Mouse (Mus musculus) thymus, adult 2 months (tissue): Measurements from ENCODE around the gene Gbp5.

ENCODE experiments used
- CTCF ChIP-seq: fragments of 200-500 bp; IDR thresholded peaks from 2 replicates; pipeline ENCODE4 v1.5.1; 2012; ENCODE audit warnings: mild to moderate bottlenecking, control low read depth, low read length, moderate library complexity, borderline replicate concordance; ENCODE audit not compliant: control insufficient read depth, poor library complexity, insufficient read depth; ENCODE audit errors: extremely low read depth
- POLR2A ChIP-seq: fragments of 200-500 bp; IDR thresholded peaks from 2 replicates; pipeline ENCODE4 v1.6.1; 2012; ENCODE audit warnings: mild to moderate bottlenecking, low read length, control low read depth, moderate library complexity; ENCODE audit not compliant: control insufficient read depth, poor library complexity, insufficient read depth; ENCODE audit errors: extremely low read depth

GRCm38 (mm10) chr3:142550052-142550676 is 56.4 kb downstream of the Gbp5 start:
- TF ChIP-seq CTCF = no peak
- no peak for TF ChIP-seq POLR2A
